Mouse (Mus musculus): Measurements from ENCODE around the gene Flnb.

The Flnb gene

DNA sequence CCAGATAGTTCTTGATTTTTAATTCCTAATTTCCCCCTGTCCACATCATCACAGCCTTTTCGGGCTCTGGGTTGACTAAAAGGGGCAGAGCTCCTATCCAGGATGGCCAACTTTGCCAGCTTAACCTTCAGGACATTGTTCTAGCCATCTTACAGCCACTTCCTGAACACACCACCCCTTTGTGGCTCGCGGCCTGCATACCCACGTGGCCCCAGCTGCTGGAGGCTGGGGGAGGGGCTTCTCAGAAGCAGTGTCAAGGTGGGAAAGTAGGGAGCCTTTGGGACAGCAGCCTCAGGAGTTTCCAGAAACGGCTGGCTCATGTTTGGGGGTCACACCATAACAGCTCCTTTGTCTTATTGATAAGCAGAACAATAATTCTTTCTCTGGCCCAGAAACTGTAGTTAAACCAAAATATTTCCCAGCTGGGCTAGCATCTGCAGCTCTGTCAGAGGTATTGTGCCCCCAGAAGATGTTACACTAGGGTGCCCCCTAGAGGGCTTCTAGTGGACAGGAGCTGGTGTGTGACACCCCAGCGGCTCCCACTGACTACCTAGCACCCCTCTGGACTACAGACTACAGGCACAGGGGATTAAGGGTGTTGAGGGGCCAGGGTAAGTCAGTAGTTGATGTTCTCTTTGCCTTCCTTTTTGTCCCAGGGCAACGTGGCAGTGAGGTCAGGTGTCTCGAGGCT lies 126.7 kb downstream of the Flnb start:
- DNase-seq (ENCODE audit: low spot score) = no peak

DNA sequence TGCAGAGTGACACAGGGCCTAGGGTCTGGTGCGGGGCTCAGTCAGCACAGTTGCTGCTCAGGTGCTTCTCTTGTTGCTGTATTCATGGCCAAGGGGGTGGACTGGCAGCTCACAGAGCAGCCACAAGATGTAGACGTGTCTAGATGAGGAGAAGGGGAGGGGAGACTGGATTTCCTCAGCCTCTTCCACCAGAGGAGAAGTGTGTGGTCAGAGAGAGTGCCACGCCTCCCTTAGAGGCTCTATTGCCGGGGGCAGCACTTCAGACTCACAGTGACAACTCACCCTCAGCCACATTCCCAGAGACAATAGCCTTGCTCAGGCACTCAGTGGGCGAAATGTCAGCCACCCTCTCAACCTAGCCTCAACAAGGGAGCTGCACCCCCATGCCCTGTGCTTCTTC lies 127.5 kb downstream of the Flnb start:
- no peak for DNase-seq (ENCODE audit: low spot score)

DNA sequence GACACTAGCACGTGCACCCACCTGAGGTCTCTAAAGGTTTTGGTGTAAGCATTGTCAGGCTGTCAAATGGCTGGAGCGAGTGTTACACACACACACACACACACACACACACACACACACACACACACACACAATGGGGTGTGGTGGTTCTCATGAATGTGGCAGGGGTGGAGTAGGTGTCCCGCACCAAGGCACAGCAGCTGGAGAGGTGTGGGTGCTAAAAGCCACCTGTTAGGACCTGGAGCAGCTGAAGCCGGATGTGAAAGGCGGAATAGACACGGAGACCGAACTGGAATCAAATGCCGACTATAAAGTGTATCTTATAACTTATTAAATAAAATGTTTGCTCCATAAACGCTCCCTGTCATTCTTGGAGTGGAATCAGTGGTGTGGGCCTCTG lies 133.5 kb downstream of the Flnb start:
- no peak for DNase-seq (ENCODE audit: low spot score)

DNA sequence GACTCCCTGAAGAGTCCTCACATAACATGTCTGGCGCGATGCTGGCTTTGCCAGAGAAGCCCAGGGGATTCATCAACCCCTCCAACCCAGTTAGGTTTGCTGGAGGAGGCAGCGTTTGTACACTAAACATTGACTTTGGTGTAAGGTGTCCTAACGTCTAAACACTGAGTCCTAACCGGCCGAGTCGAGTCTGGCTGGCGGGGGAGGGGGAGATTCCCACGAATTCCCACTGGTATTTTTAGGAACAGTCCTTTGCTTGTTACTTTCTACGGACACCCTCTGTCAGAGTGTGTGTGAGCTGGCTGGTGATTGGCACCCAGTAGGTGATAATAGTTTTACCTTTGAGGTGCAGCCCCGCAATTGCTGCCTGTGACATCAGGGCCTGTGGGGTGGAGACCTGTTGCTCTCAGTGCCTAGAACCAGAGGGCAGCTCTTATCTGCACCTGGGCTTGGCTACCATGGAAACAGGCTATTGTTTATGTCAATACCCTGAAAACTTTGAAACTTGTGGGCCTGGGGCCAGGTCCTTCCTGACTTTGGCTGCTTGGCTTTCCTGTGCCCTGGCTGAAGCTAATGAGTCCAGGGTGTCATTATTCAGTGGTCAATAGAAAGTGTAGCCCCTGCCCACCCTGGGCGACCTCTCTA lies 135.0 kb downstream of the Flnb start:
- DNase-seq (ENCODE audit: low spot score) = peak; percentile 63

DNA sequence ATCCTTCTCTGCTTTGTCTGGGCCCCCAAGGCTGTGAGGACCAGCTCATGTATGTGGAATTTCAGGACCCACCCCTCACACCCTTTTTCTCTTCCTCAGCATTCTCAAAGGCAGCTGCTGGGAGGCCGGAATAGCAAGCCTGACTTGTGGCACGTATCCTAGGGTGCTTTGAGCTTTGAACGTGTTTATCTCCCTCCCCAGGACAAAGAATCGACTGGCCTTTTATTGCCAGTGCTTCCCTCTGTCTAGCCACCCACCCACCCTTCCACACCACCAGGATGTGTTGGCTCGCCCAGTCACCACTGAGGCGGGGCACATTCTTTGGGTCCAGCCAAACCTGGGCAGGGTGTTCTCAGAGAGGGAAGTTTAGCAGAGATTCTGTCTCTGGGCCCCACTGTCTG lies 136.3 kb downstream of the Flnb start:
- no peak for DNase-seq (ENCODE audit: low spot score)

DNA sequence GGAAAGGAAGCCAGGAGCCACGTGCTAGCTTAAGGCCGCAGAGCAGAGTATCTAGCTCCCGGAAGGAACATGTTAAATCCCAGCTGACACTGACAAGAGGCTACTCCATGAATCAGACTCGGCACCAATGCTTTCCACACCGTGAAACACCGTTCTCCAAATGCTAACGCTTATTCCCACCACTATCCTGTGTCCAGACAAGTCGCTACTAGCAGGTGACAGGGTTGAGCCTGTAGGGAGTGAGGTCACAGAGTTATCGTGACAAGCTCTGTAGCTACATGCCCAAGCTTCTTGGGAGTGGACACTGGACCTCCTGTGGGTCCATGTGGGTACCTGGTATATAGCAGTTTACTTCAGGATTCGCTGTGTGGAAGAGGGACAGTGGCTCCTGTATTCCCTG lies 138.7 kb downstream of the Flnb start:
- no peak for DNase-seq (ENCODE audit: low spot score)

DNA sequence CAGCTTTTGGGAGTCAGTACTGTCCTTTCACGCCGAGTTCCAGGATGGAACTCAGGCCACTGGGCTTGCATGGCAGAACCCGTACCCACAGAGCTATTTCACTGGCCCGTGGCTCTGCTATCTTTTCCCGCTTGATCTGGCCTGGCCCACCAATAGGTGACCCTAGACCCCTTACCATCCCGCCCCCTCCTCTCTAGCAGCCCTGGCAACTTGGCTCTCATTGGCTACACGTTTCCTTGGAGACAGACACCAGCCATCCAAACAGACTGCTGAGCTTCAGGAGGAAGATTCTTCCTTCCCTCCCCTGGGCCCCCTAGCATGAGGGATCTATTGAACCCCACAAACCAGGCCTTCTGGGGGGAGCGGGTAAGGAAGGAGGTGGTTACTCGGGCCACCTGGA lies 139.3 kb downstream of the Flnb start, which contains the start of gene Gm45521:
Gene Gm45521 (plus strand): TSS at position 240 of the 400 bp plus-strand sequence.
- DNase-seq (ENCODE audit: low spot score) = no peak

DNA sequence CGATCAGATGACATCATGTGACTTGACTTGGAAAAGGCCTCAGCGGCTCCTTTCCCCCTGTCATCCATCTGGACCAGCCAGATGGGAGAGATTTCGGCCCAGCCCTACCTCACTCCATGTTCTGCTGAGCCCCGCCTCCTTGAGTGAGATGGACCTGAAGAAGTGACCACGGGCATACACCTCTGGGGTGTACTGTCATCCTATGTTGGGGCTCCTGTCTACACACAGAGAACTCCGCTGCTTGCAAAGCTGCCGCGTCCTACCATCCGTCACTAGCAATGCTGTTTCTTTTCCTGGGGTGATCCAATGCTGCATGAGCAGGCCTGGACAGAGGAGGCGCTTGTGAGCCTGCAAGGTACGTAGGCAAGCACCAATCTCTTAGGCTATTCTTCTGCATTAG lies 142.9 kb downstream of the Flnb start:
- DNase-seq (ENCODE audit: low spot score) = peak; percentile 66

DNA sequence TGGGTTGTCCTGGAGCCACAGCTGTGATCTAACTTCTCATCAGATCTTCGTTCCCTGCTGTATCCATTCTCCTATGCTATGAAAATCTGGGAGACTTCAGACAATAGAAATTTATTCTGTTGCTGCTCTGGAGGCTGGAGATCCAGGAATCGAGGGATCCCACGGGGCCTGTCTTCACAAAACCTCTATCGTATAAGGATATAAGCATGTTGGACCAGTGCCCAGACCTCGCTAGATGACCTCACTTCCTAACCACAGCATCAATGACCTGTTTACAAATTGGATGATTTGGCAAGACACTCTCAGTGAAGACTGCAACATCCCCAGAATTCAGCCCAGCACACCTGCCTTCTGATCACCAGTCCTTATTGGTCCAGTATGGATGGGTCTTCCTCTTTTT lies 144.0 kb downstream of the Flnb start:
- DNase-seq (ENCODE audit: low spot score) = no peak

DNA sequence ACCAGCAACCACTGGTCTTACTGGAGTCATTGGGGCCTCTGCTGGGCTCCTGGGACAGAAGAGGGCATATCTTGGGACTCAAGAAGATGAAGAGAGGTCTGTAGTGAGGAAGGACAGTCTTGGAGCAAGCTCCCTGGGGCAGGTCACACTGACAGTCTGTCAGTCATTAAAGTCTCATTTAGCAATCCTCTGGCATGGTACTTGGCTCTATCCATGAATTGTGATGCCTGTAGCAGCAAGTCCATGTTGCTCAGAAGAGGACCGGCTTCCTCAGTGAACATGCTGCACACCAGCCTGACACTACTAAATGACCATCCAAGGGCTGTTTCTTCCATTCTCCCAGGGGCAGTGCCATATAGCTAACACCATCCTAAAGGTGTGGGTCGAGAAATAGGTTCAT lies 144.9 kb downstream of the Flnb start:
- no peak for DNase-seq (ENCODE audit: low spot score)

DNA sequence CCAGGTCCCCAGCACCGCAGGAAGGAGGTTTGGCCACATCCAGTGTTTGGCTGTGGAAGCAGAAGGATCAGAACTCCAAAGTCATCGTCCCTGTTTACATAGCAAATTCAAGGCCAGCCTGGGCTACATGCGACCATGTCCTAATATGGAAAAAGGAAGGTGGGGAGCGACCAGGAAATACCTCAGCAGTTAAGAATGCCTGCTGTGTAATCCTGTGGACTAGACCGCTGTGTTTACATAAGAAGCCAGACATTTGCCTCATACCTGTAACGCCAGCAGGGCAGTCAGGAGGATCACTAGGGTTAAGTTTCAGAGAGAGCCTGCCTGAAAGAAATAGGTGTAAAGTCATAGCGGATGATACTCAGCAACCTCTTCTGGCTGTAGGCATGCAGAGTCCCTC lies 145.4 kb downstream of the Flnb start:
- DNase-seq (ENCODE audit: low spot score) = no peak

DNA sequence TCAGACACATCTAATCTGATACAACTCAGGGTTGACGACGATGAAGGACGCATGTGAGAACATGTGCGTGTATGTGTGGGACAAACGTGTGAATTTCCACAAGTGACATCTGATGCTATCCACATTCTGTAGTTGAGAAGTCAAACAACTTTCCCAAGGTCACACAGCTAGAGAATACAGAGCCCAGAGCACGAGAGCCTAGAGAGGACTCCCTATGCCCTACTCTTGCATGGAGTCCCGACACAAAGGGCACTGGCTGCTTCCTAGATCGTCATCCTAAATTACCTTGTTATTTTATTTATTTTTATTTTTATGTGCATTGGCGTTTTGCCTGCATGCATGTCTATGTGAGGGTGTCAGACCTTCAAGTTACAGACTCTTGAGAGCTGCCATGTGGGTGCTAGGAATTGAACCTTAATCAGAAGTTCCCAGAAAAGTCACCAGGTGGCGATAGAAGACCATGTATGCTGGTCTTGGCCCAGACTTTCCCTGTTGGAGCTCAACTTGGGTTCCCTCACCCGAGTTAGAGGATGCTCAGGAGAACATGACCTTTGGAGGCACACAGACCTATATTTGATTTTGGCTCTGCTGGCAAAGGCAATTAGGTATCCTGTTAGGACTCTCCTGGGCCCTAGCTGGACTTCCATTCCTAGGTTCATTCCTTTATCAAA lies 146.6 kb downstream of the Flnb start:
- DNase-seq (ENCODE audit: low spot score) = peak; percentile 75

DNA sequence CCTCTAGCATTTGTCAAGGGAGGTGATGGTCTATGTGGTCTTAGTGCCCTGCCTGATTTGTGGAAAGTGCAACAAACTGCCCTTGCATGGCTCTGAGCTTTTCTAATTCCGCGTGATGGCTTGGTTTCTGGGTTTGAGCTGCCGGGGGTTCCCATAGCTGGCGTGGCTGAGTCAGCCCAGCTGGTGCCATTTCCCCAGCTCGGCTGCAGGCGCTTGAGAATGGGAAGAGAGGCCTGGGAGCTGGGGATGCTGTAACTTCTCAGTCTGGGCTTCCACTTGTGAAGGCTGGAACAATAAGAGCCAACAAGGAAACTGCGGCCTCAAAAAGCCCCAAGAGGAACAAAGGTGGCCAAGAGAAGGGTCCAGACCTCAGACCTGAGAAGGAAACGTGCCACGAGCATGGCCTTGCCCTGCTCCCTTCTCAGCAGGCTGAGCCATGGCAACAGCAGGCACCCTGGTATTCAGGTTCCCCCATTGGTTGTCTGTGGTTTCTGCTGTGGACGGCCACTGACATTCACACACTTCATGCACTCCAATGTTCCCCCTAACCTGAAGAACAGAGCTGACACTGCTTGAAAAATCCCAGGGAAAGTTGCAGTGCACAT lies 154.2 kb downstream of the Flnb start:
- DNase-seq (ENCODE audit: low spot score) = no peak

DNA sequence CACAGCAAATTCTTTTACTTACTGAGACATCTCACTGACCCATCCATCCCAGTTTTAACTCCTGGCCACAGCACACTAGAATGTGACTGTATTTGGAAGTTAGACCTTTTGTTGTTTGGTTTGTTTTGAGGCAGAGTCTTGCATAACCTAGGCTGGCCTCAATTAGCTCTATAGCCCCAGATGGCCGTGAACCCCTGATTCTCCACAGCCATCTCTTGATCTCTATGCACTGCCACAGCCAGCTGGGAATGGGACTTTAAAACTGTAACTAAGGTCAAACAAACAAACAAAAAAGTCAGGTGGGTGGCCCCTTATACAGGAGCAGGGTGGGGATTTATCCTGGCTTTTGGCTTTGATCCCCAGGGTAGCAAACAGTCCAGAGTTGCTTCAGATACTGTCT lies 156.9 kb downstream of the Flnb start:
- DNase-seq (ENCODE audit: low spot score) = no peak

DNA sequence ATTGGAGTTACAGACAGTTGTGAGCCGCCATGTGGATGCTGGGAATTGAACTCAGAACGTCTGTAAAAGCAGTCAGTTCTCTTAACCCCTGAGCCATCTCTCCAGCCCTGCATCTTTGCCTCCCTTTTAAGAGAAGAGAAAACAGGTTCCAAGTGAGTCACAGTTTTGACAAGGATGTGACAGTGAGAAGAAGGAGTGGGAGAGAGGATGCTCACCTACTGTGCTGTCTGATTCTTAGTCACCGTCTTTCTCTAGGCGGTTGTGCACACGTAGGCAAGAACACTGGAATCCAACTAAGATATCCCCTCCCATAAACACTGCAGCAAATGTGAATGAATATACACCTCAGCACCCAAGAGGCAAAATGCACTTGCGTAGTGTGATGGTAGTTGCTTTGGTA lies 157.4 kb downstream of the Flnb start:
- DNase-seq (ENCODE audit: low spot score) = no peak

DNA sequence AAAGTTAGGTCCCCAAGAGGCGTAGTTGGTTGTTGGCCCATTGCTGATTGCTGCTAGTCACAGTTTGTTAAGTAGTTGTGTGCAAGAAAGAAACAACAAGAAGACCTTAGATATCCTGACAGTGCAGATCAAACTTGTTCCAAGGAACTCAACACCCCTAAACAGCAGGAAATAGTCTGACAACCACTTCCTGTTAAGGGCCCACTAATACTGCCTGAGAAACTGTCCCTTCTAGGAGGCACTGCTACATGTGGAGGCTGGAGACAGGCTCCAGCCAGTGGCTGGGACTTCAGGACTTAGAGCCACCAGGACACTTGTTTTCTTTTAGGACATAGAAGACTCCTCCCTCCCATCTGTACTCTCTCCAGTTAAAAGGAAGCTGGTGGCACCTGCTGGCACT lies 159.7 kb downstream of the Flnb start:
- DNase-seq (ENCODE audit: low spot score) = no peak

DNA sequence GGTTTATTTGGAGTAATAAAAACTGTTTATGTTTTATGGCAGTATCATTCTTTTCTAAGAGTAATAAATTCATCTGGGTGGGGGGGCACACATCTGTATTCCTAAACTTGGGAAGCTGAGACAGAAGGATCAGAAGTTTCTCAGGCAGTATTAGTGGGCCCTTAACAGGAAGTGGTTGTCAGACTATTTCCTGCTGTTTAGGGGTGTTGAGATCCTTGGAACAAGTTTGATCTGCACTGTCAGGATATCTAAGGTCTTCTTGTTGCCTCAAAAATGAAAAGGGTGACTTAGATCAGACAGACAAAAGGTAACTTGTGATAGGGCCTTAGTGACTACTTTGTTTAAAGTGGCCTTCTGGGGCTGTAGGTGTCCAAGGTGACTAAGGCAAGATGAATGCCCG lies 160.4 kb downstream of the Flnb start:
- no peak for DNase-seq (ENCODE audit: low spot score)

DNA sequence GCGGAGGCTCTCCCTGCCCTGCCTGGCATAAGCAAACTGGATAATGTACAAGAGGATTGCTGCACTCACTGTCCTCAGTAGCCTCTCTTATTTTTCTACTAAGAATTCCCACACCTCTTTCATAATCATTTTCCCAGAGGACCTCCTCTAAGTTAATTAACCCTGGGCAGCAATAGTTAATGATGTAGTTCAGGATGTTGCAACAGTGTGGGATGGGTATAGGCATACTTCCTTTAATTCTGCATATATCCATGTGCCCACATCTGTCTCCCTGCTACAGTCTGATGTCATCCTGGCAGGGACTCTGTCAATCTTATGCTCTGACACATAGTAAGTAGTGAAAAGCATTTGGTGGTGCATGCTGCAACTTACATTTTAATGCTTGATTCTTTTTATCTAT lies 163.5 kb downstream of the Flnb start:
- no peak for DNase-seq (ENCODE audit: low spot score)

DNA sequence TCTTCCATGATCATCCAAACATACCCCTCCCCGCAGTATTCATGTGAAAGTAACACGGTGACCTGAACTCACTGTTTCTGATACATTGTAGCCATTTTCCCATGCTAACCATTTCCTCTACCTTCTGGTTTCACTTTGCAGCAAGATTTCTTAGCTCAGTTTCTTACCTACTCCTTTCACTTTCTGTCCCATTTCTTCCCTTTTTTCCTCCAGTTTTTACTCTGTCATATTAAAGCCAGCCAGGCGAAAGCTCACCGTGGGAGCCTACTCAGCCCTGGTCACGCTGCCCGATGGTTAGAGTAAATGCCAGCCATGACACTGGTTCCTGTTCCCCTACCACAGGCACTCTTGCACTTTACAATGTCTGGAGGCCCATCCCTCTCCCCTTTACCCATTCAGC lies 169.2 kb downstream of the Flnb start:
- DNase-seq (ENCODE audit: low spot score) = no peak

DNA sequence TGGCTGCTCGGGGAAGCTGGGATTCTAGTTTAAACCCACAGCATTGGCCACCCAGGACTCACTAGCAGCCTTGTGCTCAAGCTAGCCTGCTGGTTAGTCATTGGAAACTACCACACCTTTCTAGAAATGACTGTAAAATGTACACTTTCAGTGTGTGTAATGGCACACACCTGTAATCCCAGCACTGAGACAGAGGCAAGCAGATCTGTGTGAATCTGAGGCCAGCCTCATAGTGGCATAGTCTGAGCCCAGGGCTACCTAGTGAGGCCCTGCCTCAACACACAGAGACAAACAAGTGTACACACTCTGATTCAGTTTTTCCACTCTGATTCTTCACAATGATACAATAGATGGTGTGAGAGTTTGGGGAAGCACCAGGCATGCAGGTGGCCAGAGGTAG lies 171.6 kb downstream of the Flnb start:
- DNase-seq (ENCODE audit: low spot score) = no peak

DNA sequence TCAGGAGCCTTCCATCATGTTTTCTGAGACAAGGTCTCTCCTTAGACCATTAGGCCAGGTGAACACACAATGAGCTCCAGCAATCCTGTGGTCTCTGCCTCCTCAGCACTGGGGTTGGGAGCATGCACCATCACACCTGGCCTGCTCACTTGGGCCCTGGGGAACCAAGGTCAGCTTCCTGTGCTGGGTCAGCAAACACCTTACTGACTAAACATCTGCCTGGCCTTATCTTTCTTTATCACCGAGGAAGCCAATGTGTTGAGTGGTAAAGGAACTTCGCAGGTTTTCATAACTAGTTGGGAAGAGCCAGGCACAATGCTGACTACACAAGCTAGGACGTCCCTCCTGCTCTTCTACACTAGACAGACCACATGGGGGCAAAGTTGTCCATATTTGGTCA lies 172.2 kb downstream of the Flnb start:
- DNase-seq (ENCODE audit: low spot score) = no peak

DNA sequence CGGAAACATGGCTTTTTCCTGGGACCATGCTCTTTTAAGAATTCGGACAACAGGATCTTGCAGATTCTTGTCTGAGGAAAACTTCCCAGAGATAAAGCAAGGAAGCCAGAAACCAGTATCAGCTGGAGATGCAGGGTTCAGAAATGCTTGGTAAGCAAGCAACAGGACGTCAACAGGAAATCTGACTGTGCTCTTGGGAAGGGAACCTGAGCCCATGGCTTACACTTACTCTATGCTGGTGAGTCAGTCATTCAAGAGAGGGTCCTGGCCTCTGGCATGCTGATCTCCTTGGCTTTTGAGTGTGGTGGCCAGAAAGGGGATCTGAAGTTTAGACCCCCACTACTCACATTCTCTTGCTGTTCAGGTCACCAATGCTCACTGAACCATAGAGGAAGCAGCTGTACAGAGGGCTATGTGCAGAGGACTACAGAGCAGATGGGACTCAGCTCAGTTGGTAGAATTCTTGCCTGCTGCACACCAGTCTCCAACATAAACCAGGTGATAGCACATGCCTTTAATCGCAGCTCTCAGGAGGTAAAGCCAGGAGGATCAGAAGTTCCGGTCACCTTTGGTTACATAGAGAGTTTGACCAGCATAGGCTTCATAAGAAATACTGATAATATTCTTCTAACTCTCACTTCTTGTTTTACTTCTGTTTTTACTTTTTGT lies 173.5 kb downstream of the Flnb start:
- no peak for DNase-seq (ENCODE audit: low spot score)

DNA sequence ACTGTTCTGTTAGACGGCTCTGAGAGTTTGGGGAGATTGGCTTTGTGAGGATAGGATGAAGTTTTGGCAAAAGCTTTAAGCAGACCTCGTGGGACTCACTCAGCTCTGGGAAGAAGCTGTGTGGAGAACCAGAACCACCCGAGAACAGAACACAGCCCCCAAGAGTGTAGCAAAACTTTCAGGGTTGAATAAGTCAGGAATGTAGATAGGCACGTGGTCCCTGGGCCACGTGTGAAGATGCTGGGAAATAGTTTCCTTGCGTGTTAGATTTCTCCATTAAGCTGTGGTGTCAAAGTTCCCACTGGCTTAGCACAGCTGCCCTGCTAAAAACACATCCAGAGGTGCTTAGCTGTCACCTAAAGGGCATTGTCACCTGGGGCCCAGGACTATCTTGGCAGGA lies 174.4 kb downstream of the Flnb start:
- no peak for DNase-seq (ENCODE audit: low spot score)

Measured in testis, postnatal 10 days (tissue).